Mouse (Mus musculus): ENCODE measurements around the gene Zfp933. TPM values are rescaled to one million over a fixed set of nuclear protein-coding genes. Genes with fewer than 3 reads are reported as not detected.

Zfp933 gene
- total and polyA plus RNA-seq, 2 experiments = 0.56 to 4.9 TPM

DNA sequence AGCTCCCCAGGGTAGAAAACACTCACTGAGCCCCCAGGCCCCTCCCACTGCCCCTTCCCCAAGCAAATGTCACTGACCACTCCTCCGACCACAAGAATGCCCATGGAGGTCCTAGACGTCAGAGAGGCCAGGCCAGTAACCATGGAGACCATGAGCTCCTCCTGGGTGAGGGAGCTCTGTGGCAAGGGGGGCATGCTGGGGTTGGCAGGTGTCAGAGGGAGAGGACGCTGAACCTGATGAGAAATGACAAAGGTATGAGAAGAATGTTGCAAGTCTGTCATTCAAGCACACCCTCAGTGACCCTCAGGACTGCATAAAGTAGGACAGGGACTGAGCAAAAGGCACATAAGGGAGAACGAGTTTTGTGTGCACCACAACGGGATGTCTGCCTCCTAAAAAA is 31.7 kb upstream of the Zfp933 start:
- TF ChIP-seq CTCF (IDR thresholded peaks at IDR 0.05; ENCODE audit: low read depth, low read length) (no peak), POLR2A (IDR thresholded peaks at IDR 0.05; ENCODE audit: extremely low read depth, insufficient read depth, low read length) (no peak)
- Histone ChIP-seq H3K4me1 (ENCODE audit: control insufficient read depth, insufficient read depth, low read length) (no peaks in the 10 kb centered on the region), H3K79me2 (ENCODE audit: control insufficient read depth, insufficient read depth, low read length) (no peaks in the 10 kb centered on the region; the same call in 1 of the 2 replicates), H3K4me3 (ENCODE audit: insufficient read depth, low read depth, low read length) (no peak overlapping the region), H3K9ac (ENCODE audit: low read depth, low read length) (no peak overlapping the region), H3K27me3 (ENCODE audit: control insufficient read depth, insufficient read depth, low read length) (no peaks in the 10 kb centered on the region), H3K36me3 (ENCODE audit: control insufficient read depth, insufficient read depth, low read length) (peaks cover 51% of the 10 kb centered on the region), H3K27ac (replicated peaks; ENCODE audit: insufficient read depth, low read depth, low read length) (no peak overlapping the region)
- 88% methylated on average over 5 of the region's 5 CpGs for WGBS
- no peak for DNase-seq (ENCODE audit: extremely low read depth, low read depth, low spot score)

DNA sequence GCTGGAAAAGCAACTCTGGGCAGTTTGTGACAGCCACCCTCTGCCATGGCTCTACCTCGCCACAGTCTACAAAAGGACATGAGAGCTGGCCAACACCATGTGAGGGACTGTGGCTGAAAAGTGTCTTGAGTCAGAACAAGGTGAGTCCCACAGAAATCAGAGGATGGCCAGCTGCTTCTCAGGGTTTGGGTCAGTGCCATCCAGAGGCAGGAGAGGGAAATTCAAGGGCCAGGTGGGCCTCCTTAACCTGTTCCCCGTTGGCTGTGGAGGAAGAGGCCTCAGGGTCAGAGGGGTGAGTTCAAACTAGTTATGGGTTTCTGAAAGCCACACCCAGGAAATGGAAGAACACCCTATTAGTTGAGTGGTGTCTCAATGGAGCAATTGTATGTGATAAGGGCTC is 31.3 kb upstream of the Zfp933 start:
- H3K4me3 ChIP-seq (ENCODE audit: insufficient read depth, low read depth, low read length) = no peak overlapping the region
- no peaks in the 10 kb centered on the region for H3K4me1 ChIP-seq (ENCODE audit: control insufficient read depth, insufficient read depth, low read length)
- peaks cover 52% of the 10 kb centered on the region for H3K36me3 ChIP-seq (ENCODE audit: control insufficient read depth, insufficient read depth, low read length)
- H3K27ac ChIP-seq (replicated peaks; ENCODE audit: insufficient read depth, low read depth, low read length) = no peak overlapping the region
- H3K79me2 ChIP-seq (ENCODE audit: control insufficient read depth, insufficient read depth, low read length) = no peaks in the 10 kb centered on the region; the same call in 1 of the 2 replicates
- H3K27me3 ChIP-seq (ENCODE audit: control insufficient read depth, insufficient read depth, low read length) = no peaks in the 10 kb centered on the region
- 63% methylated on average over 2 of the region's 2 CpGs for WGBS
- DNase-seq (ENCODE audit: extremely low read depth, low read depth, low spot score) = no peak
- H3K9ac ChIP-seq (ENCODE audit: low read depth, low read length) = no peak overlapping the region
- TF ChIP-seq POLR2A (IDR thresholded peaks at IDR 0.05; ENCODE audit: extremely low read depth, insufficient read depth, low read length) (no peak), CTCF (IDR thresholded peaks at IDR 0.05; ENCODE audit: low read depth, low read length) (no peak)

DNA sequence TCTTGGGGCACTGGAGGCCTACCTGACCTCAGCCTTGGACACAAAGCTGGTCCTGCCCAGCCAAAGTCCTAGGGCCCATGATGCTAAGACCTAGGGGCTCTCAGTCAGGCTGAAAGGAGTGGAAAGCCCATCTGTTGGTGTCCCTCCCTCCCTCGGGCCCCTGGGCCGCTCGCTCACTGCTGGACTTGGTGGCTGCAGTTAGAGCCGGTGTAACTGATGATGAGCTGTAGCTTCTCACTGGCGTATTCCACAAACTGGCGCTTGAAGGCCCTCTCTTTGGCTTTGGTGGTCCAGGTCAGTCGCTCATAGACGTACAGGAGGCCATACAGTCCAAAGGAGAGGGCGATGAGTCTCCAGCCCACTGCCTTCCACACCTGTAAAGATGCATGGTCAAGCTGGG is 30.4 kb upstream of the Zfp933 start:
- Histone ChIP-seq H3K9ac (ENCODE audit: low read depth, low read length) (no peak overlapping the region), H3K36me3 (ENCODE audit: control insufficient read depth, insufficient read depth, low read length) (peaks cover 55% of the 10 kb centered on the region), H3K27me3 (ENCODE audit: control insufficient read depth, insufficient read depth, low read length) (no peaks in the 10 kb centered on the region), H3K4me3 (ENCODE audit: insufficient read depth, low read depth, low read length) (no peak overlapping the region), H3K27ac (replicated peaks; ENCODE audit: insufficient read depth, low read depth, low read length) (no peak overlapping the region), H3K79me2 (ENCODE audit: control insufficient read depth, insufficient read depth, low read length) (no peaks in the 10 kb centered on the region; the same call in 1 of the 2 replicates), H3K4me1 (ENCODE audit: control insufficient read depth, insufficient read depth, low read length) (no peaks in the 10 kb centered on the region)
- no peak for DNase-seq (ENCODE audit: extremely low read depth, low read depth, low spot score)
- no peak for TF ChIP-seq CTCF (IDR thresholded peaks at IDR 0.05; ENCODE audit: low read depth, low read length)
- TF ChIP-seq POLR2A (IDR thresholded peaks at IDR 0.05; ENCODE audit: extremely low read depth, insufficient read depth, low read length) = no peak
- 95% methylated on average over 9 of the region's 9 CpGs for WGBS

DNA sequence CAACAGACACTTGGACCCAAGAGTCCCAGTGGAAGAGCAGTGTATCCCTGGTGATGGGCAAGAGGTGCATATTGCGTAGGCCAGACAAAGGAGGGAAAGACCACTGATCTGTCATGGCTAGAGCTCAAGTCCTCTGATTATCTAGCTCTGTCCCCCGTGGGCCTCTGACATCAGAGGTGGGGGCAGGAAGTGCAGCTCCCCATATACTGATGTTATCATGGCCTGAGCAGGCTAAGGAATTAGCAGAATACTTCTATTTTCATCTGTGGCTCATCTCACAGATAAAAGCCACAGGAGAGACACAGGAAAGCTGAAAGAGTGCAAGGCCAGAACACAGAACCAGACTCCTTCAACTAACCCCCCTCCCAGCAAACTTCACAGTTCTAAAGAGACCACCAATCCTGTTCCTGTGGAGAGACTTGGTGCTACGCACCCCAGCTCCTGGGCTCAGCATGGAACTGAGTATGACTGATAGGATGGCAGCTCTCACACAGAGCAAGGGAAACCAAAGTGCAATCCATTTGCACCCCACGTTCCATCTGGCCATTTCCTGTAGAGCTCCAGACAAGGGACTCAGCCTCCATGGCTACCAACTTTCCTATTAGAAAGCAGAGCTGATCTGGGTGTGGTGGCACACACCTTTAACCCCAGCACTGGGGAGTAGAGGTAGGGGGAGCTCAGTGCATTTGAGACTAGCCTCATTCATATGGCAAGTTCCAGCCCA is 27.8 kb upstream of the Zfp933 start:
- WGBS = 76% methylated on average over 4 of the region's 4 CpGs
- peaks cover 46% of the 10 kb centered on the region for H3K36me3 ChIP-seq (ENCODE audit: control insufficient read depth, insufficient read depth, low read length)

DNA sequence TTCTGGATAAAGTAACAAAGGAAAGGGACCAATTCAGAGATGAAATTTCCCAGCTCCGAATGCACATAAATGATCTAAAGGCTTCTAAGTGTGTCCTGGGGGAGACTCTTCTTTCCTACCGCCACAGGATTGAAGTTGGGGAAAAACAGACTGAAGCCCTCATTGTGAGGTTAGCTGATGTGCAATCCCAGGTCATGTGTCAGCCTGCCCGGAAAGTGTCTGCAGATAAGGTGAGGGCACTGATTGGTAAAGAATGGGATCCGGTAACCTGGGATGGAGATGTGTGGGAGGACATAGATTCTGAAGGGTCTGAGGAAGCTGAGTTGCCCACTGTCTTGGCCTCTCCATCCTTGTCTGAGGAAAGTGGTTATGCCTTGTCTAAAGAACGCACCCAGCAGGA is 21.1 kb upstream of the Zfp933 start:
- H3K27ac ChIP-seq (replicated peaks; ENCODE audit: insufficient read depth, low read depth, low read length) = peak overlapping the region; percentile 66
- H3K4me3 ChIP-seq (ENCODE audit: insufficient read depth, low read depth, low read length) = peak overlapping the region; percentile 49
- TF ChIP-seq CTCF (IDR thresholded peaks at IDR 0.05; ENCODE audit: low read depth, low read length) (no peak), POLR2A (IDR thresholded peaks at IDR 0.05; ENCODE audit: extremely low read depth, insufficient read depth, low read length) (no peak)
- no peaks in the 10 kb centered on the region for H3K27me3 ChIP-seq (ENCODE audit: control insufficient read depth, insufficient read depth, low read length)
- H3K36me3 ChIP-seq (ENCODE audit: control insufficient read depth, insufficient read depth, low read length) = peaks cover 12% of the 10 kb centered on the region
- H3K9ac ChIP-seq (ENCODE audit: low read depth, low read length) = peak overlapping the region; percentile 66
- peaks cover 3% of the 10 kb centered on the region; the same call in 1 of the 2 replicates for H3K79me2 ChIP-seq (ENCODE audit: control insufficient read depth, insufficient read depth, low read length)
- DNase-seq (ENCODE audit: extremely low read depth, low read depth, low spot score) = peak; percentile 47
- 4% methylated on average over 5 of the region's 5 CpGs for WGBS
- H3K4me1 ChIP-seq (ENCODE audit: control insufficient read depth, insufficient read depth, low read length) = peaks cover 15% of the 10 kb centered on the region

More for the DNA sequence above, 27.8 kb upstream of the Zfp933 start:
- no peak for DNase-seq (ENCODE audit: extremely low read depth, low read depth, low spot score)
- Histone ChIP-seq H3K79me2 (ENCODE audit: control insufficient read depth, insufficient read depth, low read length) (no peaks in the 10 kb centered on the region; the same call in 1 of the 2 replicates), H3K4me3 (ENCODE audit: insufficient read depth, low read depth, low read length) (no peak overlapping the region), H3K4me1 (ENCODE audit: control insufficient read depth, insufficient read depth, low read length) (no peaks in the 10 kb centered on the region), H3K27ac (replicated peaks; ENCODE audit: insufficient read depth, low read depth, low read length) (no peak overlapping the region), H3K9ac (ENCODE audit: low read depth, low read length) (no peak overlapping the region), H3K27me3 (ENCODE audit: control insufficient read depth, insufficient read depth, low read length) (no peaks in the 10 kb centered on the region)
- TF ChIP-seq CTCF (IDR thresholded peaks at IDR 0.05; ENCODE audit: low read depth, low read length) = no peak
- TF ChIP-seq POLR2A (IDR thresholded peaks at IDR 0.05; ENCODE audit: extremely low read depth, insufficient read depth, low read length) = no peak

DNA sequence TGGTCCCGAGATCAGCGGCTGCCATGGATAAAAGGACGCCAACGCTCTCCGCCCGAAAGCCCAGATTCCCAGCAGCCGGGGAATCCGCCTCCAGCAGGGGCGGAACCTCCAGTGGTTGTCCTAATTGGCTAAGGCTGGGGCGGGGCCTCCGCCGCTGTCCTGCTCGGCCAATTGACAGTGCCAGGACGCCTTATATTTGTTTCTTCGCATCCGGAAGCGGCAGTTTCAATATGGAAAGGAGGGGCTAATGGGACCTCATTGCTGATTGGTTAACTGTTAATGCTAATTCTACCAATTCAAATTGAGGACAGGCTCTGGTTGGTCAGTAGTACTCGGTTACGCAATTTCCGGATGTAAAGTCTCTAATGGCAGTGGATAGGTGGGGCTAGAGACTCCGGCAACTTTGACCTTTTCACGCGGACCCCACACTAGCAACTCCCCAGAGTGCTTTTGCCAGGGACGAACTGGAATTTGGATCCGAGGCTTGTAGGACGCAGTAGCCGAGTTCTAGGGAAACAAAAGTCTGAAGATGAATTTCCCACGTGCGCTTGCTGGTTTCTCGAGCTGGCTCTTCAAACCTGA is 20.4 kb upstream of the Zfp933 start, which contains the start of the genes Miip and Fv1:
Gene Miip, minus strand, starts transcription at position 367 of the 582 bp plus-strand sequence.
Gene Fv1, plus strand, starts transcription at position 530 of the 582 bp plus-strand sequence.
- H3K27ac ChIP-seq (replicated peaks; ENCODE audit: insufficient read depth, low read depth, low read length) = peak within 1 kb of the TSS; percentile 66
- TF ChIP-seq POLR2A (IDR thresholded peaks at IDR 0.05; ENCODE audit: extremely low read depth, insufficient read depth, low read length) (peak; percentile 65), CTCF (IDR thresholded peaks at IDR 0.05; ENCODE audit: low read depth, low read length) (no peak)
- H3K4me3 ChIP-seq (ENCODE audit: insufficient read depth, low read depth, low read length) = peak within 1 kb of the TSS; percentile 87
- H3K36me3 ChIP-seq (ENCODE audit: control insufficient read depth, insufficient read depth, low read length) = peaks cover 9% of the 10 kb centered on the region
- peak within 1 kb of the TSS; percentile 79 for H3K9ac ChIP-seq (ENCODE audit: low read depth, low read length)
- H3K4me1 ChIP-seq (ENCODE audit: control insufficient read depth, insufficient read depth, low read length) = peaks cover 15% of the 10 kb centered on the region
- H3K79me2 ChIP-seq (ENCODE audit: control insufficient read depth, insufficient read depth, low read length) = peaks cover 3% of the 10 kb centered on the region; the same call in 1 of the 2 replicates
- DNase-seq (ENCODE audit: extremely low read depth, low read depth, low spot score) = peak; percentile 100
- H3K27me3 ChIP-seq (ENCODE audit: control insufficient read depth, insufficient read depth, low read length) = no peaks in the 10 kb centered on the region
- WGBS = under 1% methylated on average over 30 of the region's 30 CpGs

All from liver, adult 2 months (tissue).